Mouse (Mus musculus) brown adipose tissue, adult 24 weeks (tissue): ENCODE results near the gene Sel1l3. TPM values are rescaled to one million over a fixed set of nuclear protein-coding genes. Genes with fewer than 3 reads are reported as not detected.

Source experiments
- H3K27ac ChIP-seq: fragments of 200-500 bp; replicated peaks from 2 replicates; pipeline ENCODE4 v1.5.1; 2012; ENCODE audit warnings: low read depth, mild to moderate bottlenecking, low read length
- H3K4me1 ChIP-seq: fragments of 200-500 bp; 2 replicates; pipeline ENCODE4 v1.6.1; 2012; ENCODE audit warnings: low read length, mixed read lengths; ENCODE audit not compliant: control insufficient read depth, insufficient read depth, insufficient read length
- H3K4me3 ChIP-seq: fragments of 200-500 bp; 2 replicates; pipeline ENCODE4 v1.5.1; 2012; ENCODE audit warnings: low read depth, mild to moderate bottlenecking, low read length, moderate library complexity; ENCODE audit not compliant: insufficient read depth
- polyA plus RNA-seq: library from polyadenylated mRNA; stranded (reverse); fragments of >200 nt; gene quantifications from 2 replicates; pipeline ENCODE4 v1.2.4, GENCODE M21; 2012; ENCODE audit not compliant: missing spikeins, insufficient read depth, insufficient read length

Sel1l3 gene
- polyA plus RNA-seq, 1 experiment: 0.48 TPM

DNA sequence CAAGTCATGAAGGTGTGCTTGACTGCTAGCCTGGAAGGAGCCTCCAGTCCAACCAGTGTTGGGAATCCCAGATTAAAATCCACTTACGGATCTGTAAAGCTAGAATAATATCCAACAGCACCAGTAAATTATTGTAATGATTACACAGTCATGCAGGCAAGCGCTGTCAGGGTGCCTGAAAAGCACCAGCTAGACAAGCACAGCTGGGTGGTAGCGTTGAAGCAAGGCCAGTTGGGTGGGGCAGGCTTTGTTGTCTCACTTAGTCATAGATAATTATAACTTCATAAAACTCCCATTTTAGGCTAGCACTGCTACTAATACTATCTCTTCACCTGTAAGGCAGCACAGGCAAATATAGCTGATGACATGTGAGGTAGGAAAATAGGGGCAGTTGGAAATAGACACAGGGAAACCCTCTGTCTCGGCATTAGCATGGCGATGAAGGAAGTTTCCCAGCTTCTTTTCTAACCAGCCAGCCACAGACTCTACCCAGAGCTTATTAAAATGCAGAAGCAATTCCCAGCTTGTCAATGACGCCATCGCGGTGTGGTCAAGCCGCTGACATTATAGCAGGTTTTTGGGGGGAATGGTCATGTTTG is 152.1 kb downstream of the Sel1l3 start:
- Histone ChIP-seq H3K4me3 (no peak overlapping the region), H3K4me1 (no peaks in the 10 kb centered on the region), H3K27ac (no peak overlapping the region)

Other genes with a start within 250 kb of the Sel1l3 start
- gene Slc34a2, start 175.8 kb downstream of the Sel1l3 start, polyA plus RNA-seq: not detected in 2 replicates
- gene Smim20, start 53.2 kb upstream of the Sel1l3 start, polyA plus RNA-seq: 155 TPM in 2 replicates